Mouse (Mus musculus): ENCODE results near the gene Gsc2.

DNA sequence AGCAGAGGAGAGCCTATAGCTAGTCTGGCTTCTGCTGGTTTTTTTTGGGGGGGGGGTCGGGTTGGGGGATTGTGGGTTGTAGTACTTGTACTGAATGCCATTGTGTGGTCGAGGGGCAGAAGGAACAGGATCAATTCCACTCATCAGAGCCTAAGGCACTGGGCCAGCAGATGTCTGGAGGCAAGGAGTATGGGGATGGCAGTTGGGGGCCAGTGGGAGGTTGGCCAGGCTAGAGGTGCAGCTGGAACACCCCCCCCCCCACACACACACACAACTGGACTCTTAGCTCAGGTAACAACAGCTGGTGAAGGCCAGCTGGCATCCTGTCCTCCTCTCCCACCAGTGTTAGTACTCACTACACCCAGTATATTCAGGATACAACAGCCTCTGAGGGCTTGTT, 14.4 kb upstream of the Gsc2 start:
- TF ChIP-seq CTCF (IDR thresholded peaks at IDR 0.05; ENCODE audit: low read depth, low read length) (no peak), GATA1 (IDR thresholded peaks at IDR 0.05; ENCODE audit: borderline replicate concordance, low read length) (no peak), TAL1 (conservative IDR thresholded peaks at IDR 0.05; ENCODE audit: low read depth, low read length) (no peak)

Measured in G1E (cell line).